Mouse (Mus musculus) C2C12 (cell line): ENCODE results near the gene Spaca4. TPM values are rescaled to one million over a fixed set of nuclear protein-coding genes. Genes with fewer than 3 reads are reported as not detected.
A peak's percentile ranks its signal among the peaks of the same experiment; 100 is the strongest.

Source experiments
- H3K27me3 ChIP-seq: one replicate; pipeline ENCODE4 v1.6.1; 2011; ENCODE audit not compliant: control insufficient read depth, insufficient read depth, insufficient read length
- H3K36me3 ChIP-seq: one replicate; pipeline ENCODE4 v1.6.1; 2011; ENCODE audit not compliant: control insufficient read depth, insufficient read depth
- H3K4me3 ChIP-seq: one replicate; pipeline ENCODE4 v1.5.1; 2011; ENCODE audit warnings: mild to moderate bottlenecking, control low read depth; ENCODE audit not compliant: poor library complexity, insufficient read depth, severe bottlenecking
- H3K79me2 ChIP-seq: one replicate; pipeline ENCODE4 v1.6.1; 2011; ENCODE audit not compliant: control insufficient read depth, insufficient read depth
- H3K79me3 ChIP-seq: one replicate; pipeline ENCODE4 v1.6.1; 2011; ENCODE audit warnings: low read depth, control low read depth
- H3ac ChIP-seq: one replicate; pipeline ENCODE3; 2011; ENCODE audit warnings: low read depth; ENCODE audit not compliant: control insufficient read depth, insufficient read length
- CEBPB ChIP-seq: IDR thresholded peaks from one replicate; pipeline ENCODE4 v1.6.1; 2011; ENCODE audit warnings: low read depth, mild to moderate bottlenecking, control low read depth, moderate library complexity
- CTCF ChIP-seq: IDR thresholded peaks from one replicate; pipeline ENCODE4 v1.5.1; 2011; ENCODE audit not compliant: control insufficient read depth, insufficient read depth, insufficient read length
- FOSL1 ChIP-seq: IDR thresholded peaks from one replicate; pipeline ENCODE4 v1.8.0; 2011; ENCODE audit warnings: mild to moderate bottlenecking, low read length; ENCODE audit not compliant: poor library complexity, insufficient read depth, severe bottlenecking
- MAX ChIP-seq: IDR thresholded peaks from one replicate; pipeline ENCODE4 v1.6.1; 2011; ENCODE audit warnings: mild to moderate bottlenecking, control low read depth
- MYOD1 ChIP-seq: IDR thresholded peaks from one replicate; pipeline ENCODE4 v1.6.1; 2011; ENCODE audit warnings: low read depth; ENCODE audit not compliant: control insufficient read depth, insufficient read length
- MYOG ChIP-seq: IDR thresholded peaks from one replicate; pipeline ENCODE4 v1.6.1; 2011; ENCODE audit not compliant: control insufficient read depth, insufficient read length; ENCODE audit errors: extremely low read depth
- USF1 ChIP-seq: IDR thresholded peaks from one replicate; pipeline ENCODE4 v1.6.1; 2011; ENCODE audit warnings: low read depth, mild to moderate bottlenecking, control low read depth, moderate library complexity
- polyA plus RNA-seq: library from polyadenylated mRNA; unstranded; fragments of >200 nt; fragmentation: generic; extraction: Trizol; gene quantifications from one replicate; pipeline ENCODE4 v1.2.1, GENCODE M21; 2012; ENCODE audit warnings: missing spikeins

The Spaca4 gene
- polyA plus RNA-seq, 1 experiment, result 0.33 TPM

GRCm38 (mm10) chr7:45709677-45710355 lies 15.8 kb downstream of the Spaca4 start:
- TF ChIP-seq CTCF (no peak), USF1 (no peak)

GRCm38 (mm10) chr7:45709036-45709435 lies 16.6 kb downstream of the Spaca4 start:
- Histone ChIP-seq H3K36me3 (no peaks in the 10 kb centered on the region), H3K27me3 (no peaks in the 10 kb centered on the region), H3K79me2 (peaks cover 3% of the 10 kb centered on the region), H3K79me3 (no peaks in the 10 kb centered on the region), H3K4me3 (no peak overlapping the region), H3ac (no peak overlapping the region)
- no peak for TF ChIP-seq MYOG
- no peak for TF ChIP-seq USF1
- no peak for TF ChIP-seq FOSL1
- no peak for TF ChIP-seq MAX
- TF ChIP-seq MYOD1, result no peak
- TF ChIP-seq CTCF, result no peak

More at GRCm38 (mm10) chr7:45709677-45710355, 15.8 kb downstream of the Spaca4 start:
- H3K27me3 ChIP-seq, result no peaks in the 10 kb centered on the region
- H3K79me3 ChIP-seq, result peaks cover 5% of the 10 kb centered on the region
- peaks cover 11% of the 10 kb centered on the region for H3K79me2 ChIP-seq
- H3K36me3 ChIP-seq, result no peaks in the 10 kb centered on the region
- H3K4me3 ChIP-seq, result no peak overlapping the region
- no peak overlapping the region for H3ac ChIP-seq

- H3K79me3 ChIP-seq, result no peaks in the 10 kb centered on the region
- H3K4me3 ChIP-seq, result no peak overlapping the region
- no peak for TF ChIP-seq MYOG
- no peak for TF ChIP-seq CEBPB
- TF ChIP-seq MYOD1, result no peak
- TF ChIP-seq FOSL1, result no peak
- no peak for TF ChIP-seq MAX
- TF ChIP-seq USF1, result no peak
- TF ChIP-seq CTCF, result no peak
- H3K27me3 ChIP-seq, result no peaks in the 10 kb centered on the region
- H3K79me2 ChIP-seq, result no peaks in the 10 kb centered on the region
- H3ac ChIP-seq, result no peak overlapping the region
- no peaks in the 10 kb centered on the region for H3K36me3 ChIP-seq
Observed at GRCm38 (mm10) chr7:45708221-45708761, 17.3 kb downstream of the Spaca4 start.

- H3ac ChIP-seq, result peak overlapping the region; percentile 31
- H3K79me3 ChIP-seq, result no peaks in the 10 kb centered on the region
- H3K27me3 ChIP-seq, result no peaks in the 10 kb centered on the region
- H3K4me3 ChIP-seq, result no peak overlapping the region
- H3K36me3 ChIP-seq, result no peaks in the 10 kb centered on the region
- TF ChIP-seq MYOD1 (no peak), MAX (peak; percentile 72), MYOG (no peak), USF1 (peak; percentile 87), CEBPB (no peak), FOSL1 (no peak)
- H3K79me2 ChIP-seq, result no peaks in the 10 kb centered on the region
Observed at GRCm38 (mm10) chr7:45707375-45707967, 18.1 kb downstream of the Spaca4 start.

- Histone ChIP-seq H3K27me3 (no peaks in the 10 kb centered on the region), H3ac (peak overlapping the region; percentile 68), H3K36me3 (no peaks in the 10 kb centered on the region), H3K79me3 (no peaks in the 10 kb centered on the region), H3K79me2 (no peaks in the 10 kb centered on the region), H3K4me3 (peak overlapping the region; percentile 37)
- TF ChIP-seq CTCF, result no peak
- no peak for TF ChIP-seq MAX
- TF ChIP-seq MYOD1, result no peak
- TF ChIP-seq USF1, result no peak
- TF ChIP-seq FOSL1, result no peak
- TF ChIP-seq CEBPB, result no peak
- no peak for TF ChIP-seq MYOG
Observed at GRCm38 (mm10) chr7:45706721-45707241, 18.8 kb downstream of the Spaca4 start.

- H3K36me3 ChIP-seq, result no peaks in the 10 kb centered on the region
- H3K79me3 ChIP-seq, result no peaks in the 10 kb centered on the region
- no peak for TF ChIP-seq MYOD1
- TF ChIP-seq FOSL1, result no peak
- no peak for TF ChIP-seq CEBPB
- no peak for TF ChIP-seq MYOG
- no peak for TF ChIP-seq USF1
- TF ChIP-seq CTCF, result no peak
- no peak for TF ChIP-seq MAX
- peak overlapping the region; percentile 37 for H3K4me3 ChIP-seq
- H3ac ChIP-seq, result no peak overlapping the region
- no peaks in the 10 kb centered on the region for H3K27me3 ChIP-seq
- no peaks in the 10 kb centered on the region for H3K79me2 ChIP-seq
Observed at GRCm38 (mm10) chr7:45705873-45706281, 19.7 kb downstream of the Spaca4 start.
